Mouse (Mus musculus) embryonic facial prominence, embryonic 15.5 days (tissue): Measurements from ENCODE around the gene Olfr1134. TPM values are rescaled to one million over a fixed set of nuclear protein-coding genes. Genes with fewer than 3 reads are reported as not detected.
"Not testable (repeated sequence)": the region's sequence is repeated elsewhere in the genome, so short reads cannot be mapped to it uniquely, and the experiment has no call there.

Experiments
- ATAC-seq: fragments of 200-750 bp; cut with Nextera tagmentation; 2 replicates; pipeline ENCODE4 v1.8.0; 2017; ENCODE audit warnings: low read depth, moderate TSS enrichment; ENCODE audit not compliant: insufficient number of reproducible peaks, low FRiP score, low TSS enrichment
- H3K27ac ChIP-seq: fragments of 300-500 bp; sonication (generic); replicated peaks from 2 replicates; pipeline ENCODE4 v1.5.1; 2015; ENCODE audit warnings: mild to moderate bottlenecking, inconsistent platforms
- H3K27me3 ChIP-seq: fragments of 300-500 bp; sonication (generic); 2 replicates; pipeline ENCODE4 v1.6.1; 2015; ENCODE audit warnings: inconsistent platforms
- H3K36me3 ChIP-seq: fragments of 300-500 bp; sonication (generic); 2 replicates; pipeline ENCODE4 v1.6.1; 2015; ENCODE audit warnings: mild to moderate bottlenecking, inconsistent platforms
- H3K4me1 ChIP-seq: fragments of 300-500 bp; sonication (generic); 2 replicates; pipeline ENCODE4 v1.6.1; 2015; ENCODE audit warnings: inconsistent platforms
- H3K4me2 ChIP-seq: fragments of 300-500 bp; sonication (generic); replicated peaks from 2 replicates; pipeline ENCODE4 v1.6.1; 2015; ENCODE audit warnings: mild to moderate bottlenecking, inconsistent platforms
- H3K4me3 ChIP-seq: fragments of 300-500 bp; sonication (generic); replicated peaks from 2 replicates; pipeline ENCODE4 v1.5.1; 2015; ENCODE audit warnings: mild to moderate bottlenecking, inconsistent platforms
- H3K9ac ChIP-seq: fragments of 300-500 bp; sonication (generic); 2 replicates; pipeline ENCODE4 v1.6.1; 2015; ENCODE audit warnings: inconsistent platforms
- H3K9me3 ChIP-seq: fragments of 300-500 bp; sonication (generic); replicated peaks from 2 replicates; pipeline ENCODE4 v1.6.1; 2016; ENCODE audit warnings: inconsistent platforms
- WGBS: fragments of 180-500 bp; shearing (Covaris S2); methylation state at CpG from one replicate; pipeline ENCODE4 v1.1.7; 2015; 5-methylcytosine and 5-hydroxymethylcytosine counted together
- polyA plus RNA-seq: library from polyadenylated mRNA; unstranded; fragments of >200 nt; fragmentation: Nextera tagmentation; extraction: Ambion mirVana; gene quantifications from 2 replicates; pipeline ENCODE4 v1.2.1, GENCODE M21; 2015

The Olfr1134 gene
- polyA plus RNA-seq, result not detected in 2 replicates

DNA sequence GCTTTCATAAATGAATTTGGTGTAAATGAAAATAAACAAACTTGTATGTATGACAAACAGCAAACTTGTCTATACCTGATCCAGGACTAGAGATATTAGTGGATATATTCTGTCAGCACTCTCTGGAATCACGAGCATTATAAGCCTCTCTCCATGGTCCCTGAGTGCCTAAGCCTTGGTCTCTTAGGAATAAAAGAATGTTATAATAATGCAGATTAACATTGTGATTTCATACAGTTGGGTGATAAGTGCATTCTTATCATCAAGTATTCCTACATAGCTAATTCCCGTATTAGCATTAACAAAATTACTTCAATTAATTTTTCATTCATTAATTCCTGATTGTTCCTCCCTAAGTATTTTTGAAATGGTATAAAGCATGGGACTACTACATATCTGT is at the start of gene Olfr1134:
TSS of gene Olfr1134 (minus strand) at position 101 of the 400 bp plus-strand sequence.
- H3K27ac ChIP-seq, result no peak within 1 kb of the TSS
- no peak within 1 kb of the TSS for H3K4me2 ChIP-seq
- no peak within 1 kb of the TSS for H3K9ac ChIP-seq
- 78% methylated on average over 2 of the region's 2 CpGs for WGBS
- no peaks in the 10 kb centered on the region for H3K27me3 ChIP-seq
- H3K36me3 ChIP-seq, result no peaks in the 10 kb centered on the region
- no peaks in the 10 kb centered on the region for H3K9me3 ChIP-seq
- H3K4me3 ChIP-seq, result no peak within 1 kb of the TSS
- ATAC-seq, result no peak
- H3K4me1 ChIP-seq, result no peaks in the 10 kb centered on the region

DNA sequence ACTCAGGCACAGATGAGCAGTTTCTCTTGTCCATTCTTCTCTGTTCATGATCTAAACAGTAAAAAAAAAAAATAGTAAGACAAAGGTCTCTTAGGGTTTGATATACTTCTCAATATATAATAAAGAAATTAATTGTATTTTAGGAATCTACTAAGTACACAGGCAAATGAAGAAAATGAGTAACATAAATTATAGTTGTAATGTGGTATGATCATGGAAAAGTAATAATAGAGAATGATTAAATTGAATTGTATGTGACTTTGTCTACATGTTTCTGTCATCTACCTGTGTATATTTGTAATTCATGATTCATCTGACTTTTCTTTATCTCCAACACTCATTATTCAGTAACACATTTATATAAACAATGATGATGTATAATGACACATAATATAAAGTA is 35.6 kb upstream of the Olfr1134 start, which contains the start of gene Olfr1136:
TSS of gene Olfr1136 (minus strand) at position 101 of the 400 bp plus-strand sequence.
- Histone ChIP-seq H3K27ac (no peak within 1 kb of the TSS), H3K9me3 (no peaks in the 10 kb centered on the region), H3K27me3 (no peaks in the 10 kb centered on the region), H3K4me2 (no peak within 1 kb of the TSS), H3K9ac (no peak within 1 kb of the TSS), H3K4me1 (no peaks in the 10 kb centered on the region), H3K36me3 (no peaks in the 10 kb centered on the region), H3K4me3 (no peak within 1 kb of the TSS)
- no peak for ATAC-seq

DNA sequence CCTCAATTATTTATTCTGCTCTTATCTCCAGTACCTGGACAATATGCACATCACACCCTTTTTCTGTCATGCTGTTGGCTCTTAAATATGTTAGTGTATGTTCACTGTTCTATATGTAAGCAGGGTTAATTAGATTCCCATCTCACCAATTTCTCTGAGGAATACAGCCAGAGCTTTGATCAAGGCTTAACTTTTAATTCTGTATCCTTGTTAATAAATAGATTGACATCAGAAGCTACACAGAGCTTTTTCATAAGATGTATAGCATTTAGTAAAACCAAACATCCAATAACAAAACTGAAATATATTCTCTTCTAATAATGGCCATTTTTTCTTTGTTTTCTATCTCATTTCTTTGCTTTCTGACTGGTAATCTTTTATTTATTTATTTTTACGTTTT is 15.3 kb upstream of the Olfr1134 start, which contains the start of gene Olfr1135:
TSS of gene Olfr1135 (minus strand) at position 101 of the 400 bp plus-strand sequence.
- no peak within 1 kb of the TSS for H3K27ac ChIP-seq
- ATAC-seq, result no peak
- 12% methylated on average over 1 of the region's 1 CpGs for WGBS
- no peaks in the 10 kb centered on the region for H3K27me3 ChIP-seq
- H3K4me2 ChIP-seq, result no peak within 1 kb of the TSS
- no peaks in the 10 kb centered on the region for H3K9me3 ChIP-seq
- no peaks in the 10 kb centered on the region for H3K4me1 ChIP-seq
- no peak within 1 kb of the TSS for H3K9ac ChIP-seq
- H3K36me3 ChIP-seq, result no peaks in the 10 kb centered on the region
- no peak within 1 kb of the TSS for H3K4me3 ChIP-seq

DNA sequence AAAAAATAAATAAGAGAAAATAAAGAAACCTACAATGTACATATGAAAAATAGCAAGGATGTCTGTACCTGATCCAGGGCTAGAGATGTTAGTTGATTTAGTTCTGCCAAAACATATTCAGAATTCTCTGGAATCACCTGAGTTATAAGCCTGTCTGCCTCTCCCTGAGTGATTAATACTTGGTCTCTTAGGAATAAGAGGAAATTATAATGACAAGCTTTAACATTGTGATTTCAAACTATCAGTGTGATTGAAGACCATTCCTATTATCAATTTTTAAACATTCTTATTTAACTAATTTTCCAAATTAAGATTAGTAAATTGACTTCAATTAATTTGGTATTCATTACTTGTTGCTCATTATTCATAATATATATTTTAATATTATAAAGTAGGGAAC is 11.0 kb downstream of the Olfr1134 start, which contains the start of gene Olfr1133:
TSS of gene Olfr1133 (minus strand) at position 101 of the 400 bp plus-strand sequence.
- H3K27ac ChIP-seq, result no peak within 1 kb of the TSS
- no peak within 1 kb of the TSS for H3K9ac ChIP-seq
- no peaks in the 10 kb centered on the region for H3K27me3 ChIP-seq
- no peaks in the 10 kb centered on the region for H3K4me1 ChIP-seq
- H3K9me3 ChIP-seq, result no peaks in the 10 kb centered on the region
- no peak within 1 kb of the TSS for H3K4me2 ChIP-seq
- H3K36me3 ChIP-seq, result no peaks in the 10 kb centered on the region
- ATAC-seq, result no peak
- no peak within 1 kb of the TSS for H3K4me3 ChIP-seq

DNA sequence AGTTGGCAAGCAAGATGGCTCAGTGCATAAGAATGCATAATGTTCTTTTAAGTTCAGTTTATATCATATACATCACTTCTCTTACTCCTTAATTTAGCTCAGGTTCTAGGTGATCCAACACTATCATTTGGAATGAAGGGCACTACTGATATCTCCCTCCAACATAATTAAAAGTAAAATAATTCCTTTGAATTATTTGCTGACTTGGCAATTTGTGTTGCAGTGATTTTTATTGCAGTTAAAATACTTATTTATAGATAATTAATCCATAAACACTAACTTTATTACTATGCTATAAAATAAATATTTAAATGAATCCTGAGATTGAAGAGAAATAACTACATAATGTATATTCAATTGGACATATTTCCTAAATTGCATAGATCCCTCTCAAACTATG is 15.8 kb downstream of the Olfr1134 start:
- H3K4me3 ChIP-seq, result no peak overlapping the region
- no peaks in the 10 kb centered on the region for H3K9me3 ChIP-seq
- ATAC-seq, result no peak
- H3K27me3 ChIP-seq, result no peaks in the 10 kb centered on the region
- H3K9ac ChIP-seq, result no peak overlapping the region
- no peaks in the 10 kb centered on the region for H3K4me1 ChIP-seq
- H3K4me2 ChIP-seq, result no peak overlapping the region
- no peaks in the 10 kb centered on the region for H3K36me3 ChIP-seq
- no peak overlapping the region for H3K27ac ChIP-seq

DNA sequence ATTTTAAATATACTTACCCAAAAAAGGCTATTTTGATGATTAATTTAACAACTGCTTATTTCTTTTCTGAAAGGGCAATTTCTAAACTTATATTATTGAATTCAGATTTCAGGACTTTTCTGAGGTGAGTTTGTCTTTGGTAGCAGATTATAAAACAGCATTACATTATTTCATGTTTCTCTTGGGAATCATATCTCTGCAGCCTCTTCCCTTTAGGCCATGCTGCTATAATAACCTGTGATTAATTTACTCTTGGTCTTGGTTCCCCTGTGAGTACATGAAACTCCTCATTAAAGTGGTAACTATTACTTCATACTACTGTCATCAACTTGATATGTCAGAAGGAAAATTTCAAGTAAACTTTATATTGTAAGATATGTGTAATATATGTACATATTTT is 20.8 kb downstream of the Olfr1134 start, which contains the start of gene Olfr1132:
TSS of gene Olfr1132 (minus strand) at position 101 of the 400 bp plus-strand sequence.
- no peak for ATAC-seq
- Histone ChIP-seq H3K27me3 (no peaks in the 10 kb centered on the region), H3K36me3 (no peaks in the 10 kb centered on the region)

DNA sequence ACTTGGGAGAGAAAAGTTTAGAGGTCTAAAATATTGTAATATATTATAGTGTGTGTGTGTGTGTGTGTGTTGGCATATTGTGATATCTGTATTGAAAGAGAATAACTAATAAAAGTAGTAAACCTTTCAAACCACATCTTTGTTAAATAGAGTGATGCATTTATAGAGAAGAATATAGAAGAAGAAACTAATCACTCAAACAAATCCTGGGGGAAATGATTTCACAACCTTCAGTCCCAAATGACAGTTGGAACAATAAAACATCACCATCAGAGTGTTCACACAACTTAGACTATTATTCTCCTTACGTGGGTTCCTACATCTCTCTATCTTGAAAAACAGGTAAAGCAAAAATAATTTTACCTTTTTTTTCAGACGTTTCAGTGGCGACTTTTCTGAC is 31.5 kb downstream of the Olfr1134 start, which contains the start of gene Olfr1131:
TSS of gene Olfr1131 (plus strand) at position 301 of the 400 bp plus-strand sequence.
- Histone ChIP-seq H3K36me3 (no peaks in the 10 kb centered on the region), H3K4me2 (no peak within 1 kb of the TSS), H3K9me3 (no peaks in the 10 kb centered on the region), H3K27ac (no peak within 1 kb of the TSS), H3K4me1 (no peaks in the 10 kb centered on the region), H3K4me3 (no peak within 1 kb of the TSS), H3K9ac (no peak within 1 kb of the TSS), H3K27me3 (no peaks in the 10 kb centered on the region)
- no peak for ATAC-seq
- 69% methylated on average over 3 of the region's 3 CpGs for WGBS

More for the DNA sequence above, 20.8 kb downstream of the Olfr1134 start, which contains the start of gene Olfr1132:
- H3K4me3 ChIP-seq, result no peak within 1 kb of the TSS
- H3K9ac ChIP-seq, result no peak within 1 kb of the TSS
- H3K9me3 ChIP-seq, result no peaks in the 10 kb centered on the region
- no peak within 1 kb of the TSS for H3K4me2 ChIP-seq
- no peak within 1 kb of the TSS for H3K27ac ChIP-seq
- H3K4me1 ChIP-seq, result no peaks in the 10 kb centered on the region

DNA sequence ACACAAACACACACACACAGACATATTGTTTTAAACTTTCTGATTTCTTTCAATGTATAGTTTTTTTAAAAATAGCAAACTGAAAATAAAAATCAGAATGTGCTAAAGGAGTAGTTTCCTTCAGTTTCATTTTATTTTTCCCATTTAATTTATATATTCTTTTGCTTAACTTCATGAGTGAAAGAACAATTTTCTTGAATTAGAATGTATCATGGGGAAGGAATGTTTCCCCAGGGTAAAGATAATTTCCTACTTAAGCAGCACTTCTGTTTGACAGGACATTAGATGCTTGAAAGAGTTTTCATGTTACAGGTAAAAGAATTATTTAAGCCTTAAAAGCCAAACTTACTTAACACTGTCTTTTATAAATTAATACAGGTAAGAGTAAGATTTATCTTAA is 52.3 kb downstream of the Olfr1134 start, which contains the start of gene Olfr1130:
TSS of gene Olfr1130 (plus strand) at position 301 of the 400 bp plus-strand sequence.
- not testable (repeated sequence) for H3K27me3 ChIP-seq, H3K9ac ChIP-seq, ATAC-seq, H3K4me3 ChIP-seq, H3K4me1 ChIP-seq, H3K36me3 ChIP-seq, H3K4me2 ChIP-seq, H3K27ac ChIP-seq, H3K9me3 ChIP-seq

Other genes with a start within 250 kb of the Olfr1134 start
- gene Olfr1123, start 241.8 kb downstream of the Olfr1134 start, polyA plus RNA-seq, result 0.14 and 0.23 TPM in 2 replicates
- 0.07 TPM in 1 of 2 replicates, not detected in the other for gene Olfr1124, start 228.2 kb downstream of the Olfr1134 start, polyA plus RNA-seq
- not detected in 2 replicates for gene Olfr1126, start 204.5 kb downstream of the Olfr1134 start, polyA plus RNA-seq
- not detected in 2 replicates for gene Pramel7, start 161.4 kb downstream of the Olfr1134 start, polyA plus RNA-seq
- not detected in 2 replicates for gene Pramel6, start 151.9 kb downstream of the Olfr1134 start, polyA plus RNA-seq
- gene Olfr153, start 126.7 kb downstream of the Olfr1134 start, polyA plus RNA-seq, result not detected in 2 replicates
- gene Olfr1128, start 112.9 kb downstream of the Olfr1134 start, polyA plus RNA-seq, result not detected in 2 replicates
- 0.17 TPM in 1 of 2 replicates, not detected in the other for gene Olfr1129, start 84.6 kb downstream of the Olfr1134 start, polyA plus RNA-seq
- gene Olfr1130, start 52.2 kb downstream of the Olfr1134 start, polyA plus RNA-seq, result not detected in 2 replicates
- not detected in 2 replicates for gene Olfr1131, start 31.4 kb downstream of the Olfr1134 start, polyA plus RNA-seq
- gene Olfr1132, start 20.9 kb downstream of the Olfr1134 start, polyA plus RNA-seq, result not detected in 2 replicates
- gene Olfr1133, start 11.1 kb downstream of the Olfr1134 start, polyA plus RNA-seq, result 0.24 and 0.49 TPM in 2 replicates
- gene Olfr1135, start 15.2 kb upstream of the Olfr1134 start, polyA plus RNA-seq, result not detected in 2 replicates
- gene Olfr1136, start 35.5 kb upstream of the Olfr1134 start, polyA plus RNA-seq, result not detected in 2 replicates
- gene Olfr1137, start 54.7 kb upstream of the Olfr1134 start, polyA plus RNA-seq, result 0.16 TPM in 1 of 2 replicates, not detected in the other
- gene Olfr1138, start 81.5 kb upstream of the Olfr1134 start, polyA plus RNA-seq, result not detected in 2 replicates
- gene Olfr1140, start 85.3 kb upstream of the Olfr1134 start, polyA plus RNA-seq, result 0.39 TPM in 1 of 2 replicates, not detected in the other
- gene Olfr1141, start 95.5 kb upstream of the Olfr1134 start, polyA plus RNA-seq, result not detected in 2 replicates
- 0.17 TPM in 1 of 2 replicates, not detected in the other for gene Olfr152, start 121.0 kb upstream of the Olfr1134 start, polyA plus RNA-seq
- 0.27 TPM in 1 of 2 replicates, not detected in the other for gene Olfr1143, start 142.1 kb upstream of the Olfr1134 start, polyA plus RNA-seq
- not detected in 2 replicates for gene Olfr1145, start 151.4 kb upstream of the Olfr1134 start, polyA plus RNA-seq
- not detected in 2 replicates for gene Olfr1148, start 172.1 kb upstream of the Olfr1134 start, polyA plus RNA-seq
- gene Olfr1150-ps1, start 185.5 kb upstream of the Olfr1134 start, polyA plus RNA-seq, result 0.04 TPM in 1 of 2 replicates, not detected in the other
- gene Olfr1151, start 197.4 kb upstream of the Olfr1134 start, polyA plus RNA-seq, result not detected in 2 replicates
- 0.05 TPM in 1 of 2 replicates, not detected in the other for gene Olfr1152, start 208.0 kb upstream of the Olfr1134 start, polyA plus RNA-seq
- gene Olfr1153, start 236.5 kb upstream of the Olfr1134 start, polyA plus RNA-seq, result not detected in 2 replicates
- gene Olfr1154, start 246.7 kb upstream of the Olfr1134 start, polyA plus RNA-seq, result not detected in 2 replicates